Mouse (Mus musculus) spleen, postnatal 14 days (tissue): ENCODE data around the gene Bcl9l.

Experiments
- DNase-seq, 2 experiments: peaks; one replicate each; pipeline ENCODE4 v3.0.0; 2021 to 2022; ENCODE audit warnings: low spot score in 2 of 2

Gene Bcl9l

GRCm38 (mm10) chr9:44511935-44512716 is 29.5 kb downstream of the Bcl9l start:
- DNase-seq = no peak

GRCm38 (mm10) chr9:44512717-44513003 is 30.0 kb downstream of the Bcl9l start:
- no peak for DNase-seq

- DNase-seq = no peak
These were observed 30.5 kb downstream of the Bcl9l start for GRCm38 (mm10) chr9:44513121-44513520.

- no peak for DNase-seq
These were observed 31.0 kb downstream of the Bcl9l start for GRCm38 (mm10) chr9:44513610-44514009.

- DNase-seq = no peak
These were observed 31.5 kb downstream of the Bcl9l start for GRCm38 (mm10) chr9:44514147-44514546.

GRCm38 (mm10) chr9:44515131-44515751 is 32.6 kb downstream of the Bcl9l start:
- no peak for DNase-seq

- DNase-seq = no peak
These were observed 33.3 kb downstream of the Bcl9l start for GRCm38 (mm10) chr9:44515891-44516290.

GRCm38 (mm10) chr9:44517368-44517767 is 34.7 kb downstream of the Bcl9l start:
- no peak for DNase-seq

GRCm38 (mm10) chr9:44518068-44518467 is 35.4 kb downstream of the Bcl9l start:
- DNase-seq = no peak

GRCm38 (mm10) chr9:44521927-44522326 is 39.3 kb downstream of the Bcl9l start:
- no peak for DNase-seq

GRCm38 (mm10) chr9:44523686-44524085 is 41.1 kb downstream of the Bcl9l start:
- no peak for DNase-seq

- DNase-seq = no peak
These were observed 41.7 kb downstream of the Bcl9l start for GRCm38 (mm10) chr9:44524235-44524826.

- DNase-seq = no peak
These were observed 42.4 kb downstream of the Bcl9l start for GRCm38 (mm10) chr9:44525001-44525400.

GRCm38 (mm10) chr9:44525589-44525988 is 43.0 kb downstream of the Bcl9l start:
- no peak for DNase-seq

- DNase-seq = peak in 1 of 2 experiments; percentile 51
These were observed 43.9 kb downstream of the Bcl9l start for GRCm38 (mm10) chr9:44526337-44527112.

GRCm38 (mm10) chr9:44528340-44528739 is 45.7 kb downstream of the Bcl9l start:
- no peak for DNase-seq

GRCm38 (mm10) chr9:44532991-44533580 is 50.5 kb downstream of the Bcl9l start:
- DNase-seq = no peak

GRCm38 (mm10) chr9:44537625-44538301 is 55.1 kb downstream of the Bcl9l start:
- DNase-seq = no peak

GRCm38 (mm10) chr9:44539816-44540421 is 57.3 kb downstream of the Bcl9l start:
- no peak for DNase-seq

- DNase-seq = no peak
These were observed 58.1 kb downstream of the Bcl9l start for GRCm38 (mm10) chr9:44540676-44541075.

GRCm38 (mm10) chr9:44542364-44542763 is 59.7 kb downstream of the Bcl9l start:
- no peak for DNase-seq
